Mouse (Mus musculus) layer of hippocampus, adult 11-12 months (tissue): ENCODE results near the gene Ttc28.

Experiments
- DNase-seq: peaks from one replicate; pipeline ENCODE4 v3.0.0; 2022; ENCODE audit warnings: low spot score

The Ttc28 gene

DNA sequence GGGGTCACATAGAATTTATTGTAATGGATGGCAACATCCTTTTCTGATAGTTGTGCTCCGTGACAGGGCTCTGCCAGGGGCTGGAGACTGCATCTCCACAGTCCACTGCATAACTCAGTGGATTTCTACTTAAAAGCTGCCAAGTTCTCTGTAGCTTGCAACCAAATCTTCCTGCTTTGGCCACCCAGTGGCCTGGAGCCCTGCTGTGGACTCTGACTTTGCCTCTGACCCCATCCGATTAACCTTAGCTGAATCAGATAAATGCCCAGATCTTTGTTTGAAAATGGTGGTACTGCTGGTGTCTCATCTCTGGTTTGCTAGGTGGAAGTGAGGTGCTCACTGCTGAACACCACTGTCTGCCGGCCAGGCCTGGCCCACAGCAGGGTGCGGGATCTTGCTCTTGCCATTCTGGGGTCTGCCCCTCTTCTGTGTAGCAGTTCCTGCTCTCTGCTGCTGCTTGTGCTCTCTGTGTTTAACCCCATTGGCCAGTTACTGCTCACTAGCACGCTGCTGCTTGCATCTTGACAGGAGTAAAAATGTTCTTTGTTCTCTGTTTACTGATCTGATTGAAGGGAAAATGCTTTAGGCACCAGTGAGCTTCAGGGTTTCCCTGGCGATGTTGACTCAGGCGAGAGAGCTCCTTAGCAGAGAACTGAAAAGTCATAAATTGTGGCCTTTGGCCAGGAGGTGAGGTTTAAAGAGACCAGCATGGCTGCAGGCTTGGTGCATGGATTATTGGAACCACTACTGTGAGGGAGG is 219.1 kb downstream of the Ttc28 start:
- no peak for DNase-seq

DNA sequence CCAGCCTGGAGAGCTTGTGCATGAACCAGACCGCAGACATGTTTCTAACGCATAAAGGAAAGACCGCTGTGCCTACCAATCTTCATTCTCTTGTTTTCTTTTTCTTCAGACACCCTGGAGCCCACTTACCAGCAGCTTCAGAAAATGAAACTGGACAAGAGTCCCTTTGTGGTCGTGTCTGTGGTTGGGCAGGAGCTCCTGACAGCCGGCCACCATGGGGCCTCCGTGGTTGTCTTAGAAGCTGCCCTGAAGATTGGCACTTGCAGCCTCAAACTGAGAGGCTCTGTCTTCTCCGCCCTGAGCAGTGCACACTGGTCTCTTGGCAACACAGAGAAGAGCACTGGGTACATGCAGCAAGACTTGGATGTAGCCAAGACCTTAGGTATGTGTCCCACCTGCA is 221.0 kb downstream of the Ttc28 start:
- no peak for DNase-seq

DNA sequence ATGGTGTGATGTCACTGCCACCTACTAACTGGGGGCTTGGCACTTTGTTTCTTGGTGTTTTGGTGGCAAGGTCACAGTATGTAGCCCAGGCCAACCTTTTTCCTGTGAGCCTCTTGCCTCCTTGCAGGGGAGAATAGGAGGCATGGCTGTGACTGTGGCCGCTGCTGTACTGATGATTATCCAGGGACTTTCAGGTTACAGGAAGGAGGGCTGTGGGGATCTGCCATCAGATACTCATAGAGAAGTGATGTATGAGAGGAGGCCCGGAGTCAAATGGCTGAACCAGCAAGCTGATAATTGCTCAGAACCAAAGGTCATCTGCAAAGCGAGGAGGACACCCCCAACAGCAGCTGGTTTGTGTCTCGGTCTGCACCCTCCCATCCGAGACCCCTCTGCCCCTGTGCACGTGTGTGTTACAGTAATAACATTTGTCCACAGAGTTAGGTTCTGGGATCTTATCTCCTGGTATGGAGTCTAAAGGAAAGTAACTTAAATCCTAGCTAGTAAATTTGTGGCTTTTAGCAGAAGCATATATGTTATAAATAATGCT is 221.9 kb downstream of the Ttc28 start:
- DNase-seq = no peak

DNA sequence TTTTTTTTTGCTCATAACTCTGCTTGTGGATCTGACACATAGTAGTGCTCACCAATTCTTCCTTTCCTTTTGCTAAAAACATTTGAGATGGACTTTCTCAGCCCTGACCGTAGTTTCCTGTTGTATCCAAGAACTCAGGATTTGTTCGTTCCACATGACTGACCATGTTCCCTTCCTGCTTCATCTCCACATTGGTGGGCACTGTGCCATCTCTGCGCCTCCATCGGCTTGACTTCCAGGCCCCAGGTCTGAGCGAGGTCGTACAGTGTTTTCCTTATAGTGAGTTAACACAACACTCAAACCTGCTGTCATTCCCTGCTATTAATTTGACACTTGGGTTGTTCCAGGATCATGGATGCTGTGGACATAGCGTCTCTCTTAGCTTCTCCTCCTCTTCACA is 225.2 kb downstream of the Ttc28 start:
- DNase-seq = no peak

DNA sequence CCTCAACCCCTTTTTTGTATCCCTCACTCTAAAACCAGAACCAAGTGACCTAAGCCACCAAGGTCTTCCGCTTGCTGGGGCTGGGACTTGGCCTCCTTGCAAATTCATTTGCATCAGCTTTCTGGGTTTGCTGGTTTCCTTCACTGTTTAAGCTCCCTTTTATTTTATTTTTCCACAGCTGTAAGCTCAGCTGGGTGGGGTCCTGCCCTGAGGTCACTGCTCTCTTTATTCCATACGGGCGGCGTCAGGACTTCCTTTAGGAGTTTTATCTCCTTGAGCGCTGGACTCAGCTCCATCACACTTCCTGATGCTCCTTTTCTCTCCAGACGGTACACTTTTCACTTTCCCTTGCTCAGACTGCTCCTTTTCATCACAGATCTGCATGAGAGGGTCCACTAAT is 231.8 kb downstream of the Ttc28 start:
- DNase-seq = no peak

DNA sequence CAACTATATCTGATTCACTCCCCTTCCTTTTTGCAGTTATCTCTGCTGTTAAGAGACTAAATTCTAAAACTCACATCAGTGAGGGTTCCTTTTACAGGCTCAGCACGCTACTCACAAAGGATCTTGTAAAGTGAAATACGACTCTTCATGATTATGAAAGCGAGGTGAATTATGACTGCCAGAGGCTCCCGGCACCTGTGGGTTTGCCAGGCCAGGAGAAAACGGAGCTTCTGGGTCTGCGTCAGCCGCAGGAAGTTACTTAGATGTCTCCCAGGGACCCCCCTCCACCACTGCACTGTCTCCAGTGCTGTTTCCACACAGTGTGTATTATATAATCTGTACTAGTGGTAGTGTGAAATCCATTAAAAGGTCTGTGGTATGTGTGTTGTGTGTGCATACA is 233.6 kb downstream of the Ttc28 start:
- DNase-seq = no peak

DNA sequence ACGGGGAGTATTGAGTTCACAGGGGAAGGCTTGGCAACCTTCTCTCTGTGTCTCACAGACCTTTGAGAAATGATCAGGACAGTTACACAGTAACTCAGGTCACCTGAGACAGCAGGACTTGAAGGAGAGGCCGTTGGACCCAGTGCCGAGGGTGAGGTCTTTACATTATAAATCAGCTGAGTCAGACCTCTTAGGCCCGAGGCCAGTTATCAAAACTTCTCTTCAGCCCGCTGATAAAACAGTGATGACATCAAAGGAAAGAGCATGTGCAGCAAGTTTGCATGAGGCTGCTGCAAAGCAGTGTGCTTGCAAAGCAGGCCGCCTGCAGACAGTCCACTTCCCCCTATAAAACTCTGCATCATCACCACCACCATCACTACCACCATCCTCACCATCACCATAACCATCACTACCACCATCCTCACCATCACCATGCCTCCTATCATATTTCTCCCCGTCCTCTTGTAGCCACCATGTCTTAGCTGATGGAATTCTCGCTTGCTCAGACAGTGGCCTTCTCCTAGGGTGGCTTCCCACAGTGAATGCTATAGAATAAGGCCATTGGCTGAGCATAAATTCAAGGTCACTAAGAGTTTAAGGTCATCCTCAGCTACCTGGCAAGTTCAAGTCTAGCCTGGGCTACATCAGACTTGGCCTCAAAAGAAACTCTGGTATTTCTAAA is 234.2 kb downstream of the Ttc28 start:
- no peak for DNase-seq

DNA sequence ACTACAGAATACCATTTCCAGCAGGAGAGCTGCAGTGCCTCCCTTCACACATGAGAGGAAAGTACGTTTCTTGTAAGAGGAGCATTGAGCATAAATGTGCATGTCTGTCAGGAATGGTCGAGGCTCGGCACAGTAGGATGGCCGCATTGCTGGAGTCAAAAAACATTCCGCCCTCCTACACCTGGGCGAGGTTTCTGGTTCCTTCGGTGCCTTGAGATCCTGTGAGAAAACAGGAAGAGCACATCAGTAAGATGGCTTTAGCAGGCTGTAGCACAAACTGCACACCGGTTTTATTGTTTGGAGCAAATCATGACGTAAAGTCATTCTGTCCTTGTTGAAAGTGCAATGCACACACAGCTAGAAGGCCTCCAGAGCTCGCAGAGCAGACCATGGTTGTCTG is 235.0 kb downstream of the Ttc28 start:
- no peak for DNase-seq

DNA sequence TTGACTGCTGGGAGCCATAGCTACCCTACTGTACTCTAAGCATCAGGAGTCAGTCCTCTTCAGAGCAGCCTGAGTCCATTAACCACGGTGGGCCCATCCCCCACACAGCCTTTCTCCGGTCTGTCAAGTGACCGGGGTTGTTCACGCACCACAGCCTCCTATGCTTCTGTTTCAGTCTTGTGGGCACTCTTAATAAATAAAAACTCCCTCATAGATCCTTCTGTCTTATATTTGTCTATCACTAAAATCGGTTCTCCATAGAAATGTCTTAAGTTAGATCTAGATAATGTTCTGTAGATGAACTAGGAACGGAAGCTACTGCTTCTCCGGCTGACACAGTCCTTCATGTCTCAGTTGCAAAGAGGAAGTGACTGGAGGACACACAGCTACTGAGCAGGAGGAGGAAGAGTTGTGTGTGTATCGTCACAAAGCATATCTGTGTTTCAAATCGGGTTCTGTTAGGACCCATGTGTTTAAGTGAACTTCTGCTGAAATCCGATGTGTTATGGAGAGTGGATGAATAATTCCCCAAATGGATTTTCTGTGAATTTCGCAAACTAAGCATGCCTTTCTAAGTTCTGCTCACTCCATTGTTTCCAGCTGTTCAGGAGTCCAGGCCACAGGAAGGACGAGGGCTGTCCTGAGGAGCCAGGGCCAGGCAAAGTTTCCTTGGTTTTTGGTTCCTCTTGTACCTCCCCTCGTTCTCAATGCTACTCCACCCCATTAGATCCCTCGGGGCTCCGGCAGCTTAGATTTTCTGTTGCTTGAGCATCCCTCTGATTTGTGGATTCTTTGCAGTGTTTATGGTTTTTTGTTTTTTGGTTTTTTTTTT is 236.1 kb downstream of the Ttc28 start:
- no peak for DNase-seq

DNA sequence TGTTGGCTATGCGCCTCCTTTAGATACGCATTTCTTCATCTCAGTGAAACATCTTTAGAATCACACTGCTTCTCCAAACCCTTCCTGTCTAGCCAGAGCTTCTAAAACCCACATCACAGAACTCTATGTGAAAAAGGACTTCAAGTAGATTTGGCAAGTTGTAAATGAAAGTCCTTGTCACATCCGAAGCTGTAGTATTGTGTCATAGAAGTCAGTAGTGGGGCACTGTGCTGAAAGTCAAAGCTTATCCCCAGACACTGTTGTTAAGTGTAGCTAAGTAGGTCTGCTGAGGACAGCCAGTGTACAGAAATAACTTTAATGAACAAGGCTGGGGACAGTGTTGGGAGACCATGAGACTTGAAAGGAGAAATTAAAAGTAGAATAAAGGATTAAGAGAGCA is 240.2 kb downstream of the Ttc28 start:
- no peak for DNase-seq

DNA sequence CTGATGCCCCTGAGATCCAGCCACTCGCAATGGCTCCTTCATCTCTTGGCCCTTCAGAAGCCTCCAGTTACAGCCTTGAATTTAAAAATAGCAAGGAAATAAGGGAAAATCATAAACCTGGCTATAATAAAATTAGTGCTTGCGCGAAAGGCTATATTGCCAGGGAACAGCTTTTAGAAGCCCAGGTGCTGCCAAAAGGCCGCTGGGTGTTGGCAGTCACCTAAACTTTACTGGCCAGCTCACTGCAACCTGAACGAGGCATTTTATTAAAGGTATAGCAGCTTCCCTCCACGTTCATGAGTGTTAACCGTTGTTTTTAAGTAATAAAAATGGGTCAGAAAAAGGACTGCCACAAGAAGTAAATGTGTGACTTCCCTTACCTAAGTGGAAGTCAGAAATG is 240.7 kb downstream of the Ttc28 start:
- DNase-seq = no peak

DNA sequence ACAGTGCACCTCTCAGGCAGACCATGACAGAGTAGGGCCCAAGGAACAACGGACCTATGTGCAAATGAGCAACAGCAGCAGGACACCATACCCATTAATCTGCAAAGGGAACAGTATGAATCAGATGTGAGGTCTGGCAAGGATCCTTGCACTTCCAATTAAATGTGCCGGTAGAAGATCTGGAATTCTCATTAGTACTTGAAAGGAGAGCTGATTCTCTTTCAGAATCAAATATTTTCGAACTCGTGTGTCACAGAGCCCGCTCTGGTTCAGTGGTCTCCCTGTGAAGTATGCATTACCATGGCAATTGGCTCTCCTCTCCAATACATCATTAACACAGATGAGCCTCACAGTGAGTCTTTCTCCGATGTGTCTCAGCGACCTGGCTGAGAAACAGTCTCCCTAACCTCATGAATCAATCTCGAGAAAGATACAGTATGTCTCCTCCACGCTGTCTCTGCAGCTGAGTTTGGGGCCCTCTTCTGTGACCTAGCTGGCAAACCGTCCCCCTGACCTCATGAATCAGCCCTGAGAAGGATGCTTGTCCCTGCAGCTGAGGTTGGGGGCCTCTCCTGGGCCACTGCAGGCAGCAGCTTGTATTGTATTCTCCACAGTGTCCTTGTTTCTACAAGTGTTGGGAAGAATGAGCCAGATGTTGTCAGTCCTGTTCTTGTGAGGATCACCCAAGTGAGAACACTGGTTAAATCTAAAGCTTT is 241.3 kb downstream of the Ttc28 start:
- DNase-seq = no peak

DNA sequence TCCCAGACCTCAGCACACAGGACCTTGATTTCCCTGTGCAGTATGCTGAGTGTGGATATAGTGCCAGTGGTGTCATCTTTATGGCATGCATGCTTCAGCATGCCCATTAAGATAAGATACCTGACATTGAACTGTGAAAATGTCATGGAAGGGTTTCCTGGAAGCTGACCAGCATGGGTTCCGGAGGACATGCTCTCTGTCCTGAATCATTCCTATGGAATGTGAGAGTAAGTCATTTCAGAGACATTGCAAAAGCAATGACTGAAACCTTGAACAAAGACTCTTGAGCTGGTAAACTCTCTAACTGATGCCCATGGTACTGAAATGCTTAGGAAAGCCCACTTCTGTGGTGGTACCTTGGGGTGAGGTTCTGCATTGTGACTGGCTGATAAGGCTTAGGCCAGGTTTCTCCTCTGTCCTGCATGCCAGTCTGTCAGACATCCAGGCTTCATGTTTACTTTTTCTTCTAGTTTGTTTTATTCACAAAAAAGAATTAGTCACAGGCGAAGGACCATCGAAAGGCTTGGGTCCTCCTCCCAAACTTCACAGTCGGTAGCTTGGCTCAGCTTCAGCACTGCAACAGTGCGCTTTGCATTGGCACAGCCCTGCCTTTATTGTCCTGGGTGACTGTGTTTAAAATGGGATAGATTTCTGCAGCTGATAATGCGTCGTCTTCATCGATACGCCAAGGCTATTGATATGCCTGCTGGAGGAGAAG is 242.9 kb downstream of the Ttc28 start:
- no peak for DNase-seq

DNA sequence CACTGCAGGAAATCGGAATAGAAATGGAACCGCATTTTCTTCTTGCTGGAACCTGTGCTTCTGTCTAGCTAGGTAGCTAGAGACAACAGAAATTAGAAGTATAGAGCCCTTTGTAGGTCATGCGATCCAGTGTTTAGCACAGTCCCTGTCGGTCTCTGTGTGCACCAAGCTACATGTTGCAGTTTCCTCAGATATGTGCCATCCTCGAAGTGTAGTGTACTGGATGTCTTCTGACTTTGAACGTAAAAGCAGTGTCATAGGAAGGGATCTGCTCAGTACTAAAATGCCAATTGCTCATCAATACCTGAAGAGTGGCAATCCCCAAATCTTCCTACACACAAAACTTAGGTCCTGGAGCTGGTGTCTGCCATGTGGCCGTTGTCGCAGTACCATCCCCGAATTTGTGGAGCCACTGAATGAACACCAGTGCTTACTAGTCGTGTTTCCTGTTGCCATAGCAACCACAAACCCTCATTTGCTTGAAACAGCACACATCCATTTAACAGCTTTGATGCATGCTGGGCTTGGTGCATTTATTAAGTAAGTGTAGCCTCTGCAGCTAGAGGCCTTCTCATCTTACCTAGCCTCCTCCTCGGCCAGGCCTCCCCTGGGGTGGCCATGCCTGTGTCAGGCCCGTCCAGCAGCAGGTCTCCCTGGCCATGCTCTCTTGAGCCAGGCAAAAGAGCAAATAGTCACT is 243.6 kb downstream of the Ttc28 start:
- peak; percentile 49 for DNase-seq

DNA sequence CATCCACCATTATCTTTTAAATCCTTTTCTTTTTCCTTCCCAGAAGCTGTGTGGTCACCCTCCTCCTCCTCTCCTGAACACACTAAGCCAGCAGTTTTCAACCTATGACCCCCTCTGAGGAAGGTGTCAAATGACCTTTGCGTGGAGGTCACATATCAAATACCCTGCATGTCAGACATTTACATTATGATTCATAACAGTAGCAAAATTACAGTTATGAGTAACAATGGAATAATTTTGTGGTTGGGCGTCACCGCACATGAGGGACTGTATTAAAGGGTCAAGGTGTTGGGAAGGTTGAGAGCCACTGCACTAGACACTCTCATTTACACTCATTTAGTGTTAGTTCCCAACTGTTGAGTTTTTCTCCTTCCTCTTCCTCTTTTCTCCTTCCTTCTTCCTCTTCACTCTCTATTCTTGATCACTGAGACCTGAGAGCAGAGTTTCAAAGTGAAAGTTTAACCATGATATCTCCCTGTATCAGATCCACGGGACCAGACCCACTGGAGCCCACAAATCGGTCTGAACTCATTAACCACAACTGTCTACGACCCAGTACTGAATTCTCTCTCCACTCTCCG is 245.1 kb downstream of the Ttc28 start:
- no peak for DNase-seq

DNA sequence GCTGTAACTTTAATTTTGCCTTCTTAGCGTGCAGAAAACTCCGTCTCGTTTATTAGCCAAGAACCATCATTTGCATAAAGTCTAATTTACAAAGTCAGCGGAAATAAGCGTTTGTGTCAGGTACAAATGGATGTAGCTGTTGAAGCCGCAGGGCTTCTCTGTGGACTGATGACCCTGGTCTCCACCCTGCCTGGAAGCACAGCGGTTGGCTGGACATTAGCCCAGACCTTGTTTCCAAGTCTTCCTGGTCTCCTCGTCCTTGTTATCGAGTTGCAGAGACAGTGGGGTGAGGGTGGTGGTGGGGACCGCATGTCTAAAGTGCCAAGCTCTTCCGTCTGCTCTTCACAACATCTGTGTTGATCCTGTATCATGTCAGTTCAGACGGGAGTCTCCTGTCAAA is 246.1 kb downstream of the Ttc28 start:
- DNase-seq = no peak

DNA sequence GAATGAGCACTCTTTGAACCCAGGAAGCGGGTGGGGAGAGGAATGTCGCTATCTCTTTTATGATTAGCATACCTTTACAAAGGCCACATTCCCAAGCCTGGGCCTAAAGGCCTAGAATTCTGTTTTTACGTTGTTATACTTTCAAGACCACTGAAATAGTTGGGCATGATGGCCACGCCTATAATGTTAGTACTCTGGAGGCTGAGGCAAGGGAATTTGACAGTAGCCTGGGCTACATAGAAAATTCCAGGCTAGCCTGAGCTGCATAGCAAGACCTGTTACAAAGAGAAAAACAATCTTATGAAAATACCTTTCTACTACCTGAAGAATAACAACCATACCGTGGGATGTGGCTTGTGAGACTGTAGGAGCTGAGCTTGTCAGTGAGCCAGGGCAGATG is 248.2 kb downstream of the Ttc28 start:
- DNase-seq = no peak

DNA sequence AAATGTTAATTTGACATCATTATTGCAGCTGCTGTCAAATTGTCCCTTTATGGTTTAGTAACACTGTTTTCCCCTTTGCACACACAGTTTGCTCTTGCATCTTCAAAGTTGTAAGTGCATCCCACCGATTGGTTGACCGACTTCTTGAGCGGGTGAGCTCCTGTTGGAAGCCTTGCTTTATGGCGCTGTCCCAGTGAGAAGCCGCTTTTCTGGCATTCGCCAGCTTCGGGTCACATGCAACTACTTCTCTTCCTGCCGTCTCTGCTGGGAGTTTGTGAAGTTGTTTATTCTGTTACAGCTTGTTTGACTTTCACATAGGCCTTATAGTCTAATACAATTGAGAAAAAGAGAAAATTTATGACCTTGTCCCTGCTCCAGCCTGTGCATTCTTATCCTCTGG is 250.5 kb downstream of the Ttc28 start:
- DNase-seq = no peak

DNA sequence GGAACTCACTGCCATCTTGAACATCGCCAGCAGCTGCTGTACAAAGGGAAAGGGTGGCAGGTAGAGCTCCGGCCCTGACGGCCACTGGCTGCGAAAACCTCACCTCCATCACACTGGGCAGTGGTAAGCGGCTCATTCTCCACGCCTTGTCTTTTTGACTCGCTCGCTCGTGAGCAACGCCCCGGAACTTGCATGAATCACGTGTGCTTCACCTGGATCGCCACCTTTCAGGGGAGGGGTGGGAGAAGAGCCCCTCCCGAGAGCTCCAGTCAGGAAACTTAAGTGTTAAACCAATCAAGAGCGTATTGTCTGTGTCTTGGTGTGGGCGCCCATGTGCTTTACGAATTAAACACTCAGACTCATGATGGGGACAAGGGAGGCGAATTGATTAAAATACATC is 252.0 kb downstream of the Ttc28 start:
- no peak for DNase-seq

DNA sequence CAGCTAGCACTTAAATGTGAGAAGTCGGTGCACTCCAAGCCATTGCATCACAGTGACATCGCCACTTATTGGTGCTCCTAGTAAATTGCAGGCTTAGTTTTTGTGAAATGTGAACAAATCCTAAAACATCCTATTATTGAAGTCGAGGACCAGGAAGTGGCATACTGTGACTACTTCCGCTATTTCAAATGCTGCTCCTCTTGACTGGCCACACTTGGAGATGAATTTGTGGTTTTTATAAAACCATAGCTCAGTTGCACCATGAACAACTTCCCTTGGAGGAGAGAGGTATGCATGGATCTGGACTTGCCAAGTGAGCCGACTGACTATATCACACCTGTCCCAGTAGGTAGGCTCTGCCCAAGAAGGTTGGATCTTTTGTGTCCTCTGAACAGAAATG is 253.5 kb downstream of the Ttc28 start:
- no peak for DNase-seq
